Mouse (Mus musculus): ENCODE measurements around the gene Mucl3. TPM values are rescaled to one million over a fixed set of nuclear protein-coding genes. Genes with fewer than 3 reads are reported as not detected.
A peak's percentile ranks its signal among the peaks of the same experiment; 100 is the strongest.

Mucl3 gene
- polyA plus RNA-seq (2015; fragmentation: Nextera tagmentation; extraction: Ambion mirVana): 1.7 and 1.9 TPM in 2 replicates

- 65% methylated on average over 13 of the region's 13 CpGs for WGBS
- H3K36me3 ChIP-seq (ENCODE audit: control insufficient read depth, insufficient read depth, low read length): no peaks in the 10 kb centered on the region
- no peak within 1 kb of the TSS for H3K4me3 ChIP-seq (ENCODE audit: low read length)
- H3K4me1 ChIP-seq (replicated peaks; ENCODE audit: control insufficient read depth, insufficient read depth, low read length): peaks cover 9% of the 10 kb centered on the region
- no peak within 1 kb of the TSS for H3K9ac ChIP-seq (ENCODE audit: low read length)
- no peaks in the 10 kb centered on the region for H3K27me3 ChIP-seq (ENCODE audit: control insufficient read depth, insufficient read depth, low read depth, low read length)
- peak; percentile 16; the same call in 1 of the 2 replicates for ATAC-seq (ENCODE audit: low read depth)
- H3K9me3 ChIP-seq (ENCODE audit: control insufficient read depth, low read length): no peaks in the 10 kb centered on the region
- no peak within 1 kb of the TSS for H3K27ac ChIP-seq (ENCODE audit: low read length)
- no peak within 1 kb of the TSS for H3K4me2 ChIP-seq (ENCODE audit: low read depth, low read length)
Observed at GRCm38 (mm10) chr17:35643609-35644236, at the start of gene Mucl3. Mucl3 (minus strand) TSS chr17:35643695.

- ATAC-seq (ENCODE audit: low read depth): no peak
- Histone ChIP-seq H3K4me3 (ENCODE audit: low read length) (no peak overlapping the region), H3K9me3 (ENCODE audit: control insufficient read depth, low read length) (peaks cover 3% of the 10 kb centered on the region), H3K27me3 (ENCODE audit: control insufficient read depth, insufficient read depth, low read depth, low read length) (no peaks in the 10 kb centered on the region), H3K4me2 (ENCODE audit: low read depth, low read length) (no peak overlapping the region), H3K4me1 (replicated peaks; ENCODE audit: control insufficient read depth, insufficient read depth, low read length) (peaks cover 9% of the 10 kb centered on the region), H3K27ac (ENCODE audit: low read length) (no peak overlapping the region), H3K9ac (ENCODE audit: low read length) (no peak overlapping the region), H3K36me3 (ENCODE audit: control insufficient read depth, insufficient read depth, low read length) (peaks cover 37% of the 10 kb centered on the region)
- WGBS: 73% methylated on average over 4 of the region's 4 CpGs
Observed at GRCm38 (mm10) chr17:35692368-35692767, 48.9 kb upstream of the Mucl3 start.

- no peak for ATAC-seq (ENCODE audit: low read depth)
- Histone ChIP-seq H3K27me3 (ENCODE audit: control insufficient read depth, insufficient read depth, low read depth, low read length) (no peaks in the 10 kb centered on the region), H3K9ac (ENCODE audit: low read length) (no peak overlapping the region), H3K4me1 (replicated peaks; ENCODE audit: control insufficient read depth, insufficient read depth, low read length) (peaks cover 4% of the 10 kb centered on the region), H3K27ac (ENCODE audit: low read length) (no peak overlapping the region), H3K4me2 (ENCODE audit: low read depth, low read length) (no peak overlapping the region), H3K36me3 (ENCODE audit: control insufficient read depth, insufficient read depth, low read length) (peaks cover 40% of the 10 kb centered on the region), H3K9me3 (ENCODE audit: control insufficient read depth, low read length) (peaks cover 3% of the 10 kb centered on the region), H3K4me3 (ENCODE audit: low read length) (no peak overlapping the region)
- WGBS: 76% methylated on average over 4 of the region's 4 CpGs
Observed at GRCm38 (mm10) chr17:35691811-35692210, 48.3 kb upstream of the Mucl3 start.

- no peaks in the 10 kb centered on the region for H3K27me3 ChIP-seq (ENCODE audit: control insufficient read depth, insufficient read depth, low read depth, low read length)
- no peak overlapping the region for H3K27ac ChIP-seq (ENCODE audit: low read length)
- H3K36me3 ChIP-seq (ENCODE audit: control insufficient read depth, insufficient read depth, low read length): peaks cover 50% of the 10 kb centered on the region
- H3K9me3 ChIP-seq (ENCODE audit: control insufficient read depth, low read length): no peaks in the 10 kb centered on the region
- no peak overlapping the region for H3K9ac ChIP-seq (ENCODE audit: low read length)
- H3K4me3 ChIP-seq (ENCODE audit: low read length): no peak overlapping the region
- 92% methylated on average over 18 of the region's 18 CpGs for WGBS
- no peak overlapping the region for H3K4me2 ChIP-seq (ENCODE audit: low read depth, low read length)
- no peaks in the 10 kb centered on the region for H3K4me1 ChIP-seq (replicated peaks; ENCODE audit: control insufficient read depth, insufficient read depth, low read length)
- ATAC-seq (ENCODE audit: low read depth): no peak
Observed at GRCm38 (mm10) chr17:35689936-35690645, 46.6 kb upstream of the Mucl3 start.

GRCm38 (mm10) chr17:35688347-35689175 is 45.1 kb upstream of the Mucl3 start:
- H3K9me3 ChIP-seq (ENCODE audit: control insufficient read depth, low read length): no peaks in the 10 kb centered on the region
- H3K27me3 ChIP-seq (ENCODE audit: control insufficient read depth, insufficient read depth, low read depth, low read length): no peaks in the 10 kb centered on the region
- peaks cover 57% of the 10 kb centered on the region for H3K36me3 ChIP-seq (ENCODE audit: control insufficient read depth, insufficient read depth, low read length)
- H3K4me2 ChIP-seq (ENCODE audit: low read depth, low read length): no peak overlapping the region
- no peak overlapping the region for H3K4me3 ChIP-seq (ENCODE audit: low read length)
- WGBS: 77% methylated on average over 25 of the region's 25 CpGs
- H3K4me1 ChIP-seq (replicated peaks; ENCODE audit: control insufficient read depth, insufficient read depth, low read length): no peaks in the 10 kb centered on the region
- H3K9ac ChIP-seq (ENCODE audit: low read length): no peak overlapping the region
- no peak; the same call in 1 of the 2 replicates for ATAC-seq (ENCODE audit: low read depth)
- H3K27ac ChIP-seq (ENCODE audit: low read length): no peak overlapping the region

- Histone ChIP-seq H3K9ac (ENCODE audit: low read length) (no peak overlapping the region), H3K27me3 (ENCODE audit: control insufficient read depth, insufficient read depth, low read depth, low read length) (no peaks in the 10 kb centered on the region), H3K9me3 (ENCODE audit: control insufficient read depth, low read length) (no peaks in the 10 kb centered on the region), H3K36me3 (ENCODE audit: control insufficient read depth, insufficient read depth, low read length) (peaks cover 55% of the 10 kb centered on the region), H3K4me1 (replicated peaks; ENCODE audit: control insufficient read depth, insufficient read depth, low read length) (no peaks in the 10 kb centered on the region), H3K4me2 (ENCODE audit: low read depth, low read length) (no peak overlapping the region), H3K4me3 (ENCODE audit: low read length) (no peak overlapping the region), H3K27ac (ENCODE audit: low read length) (no peak overlapping the region)
- ATAC-seq (ENCODE audit: low read depth): no peak
- 77% methylated on average over 9 of the region's 9 CpGs for WGBS
Observed at GRCm38 (mm10) chr17:35685061-35685460, 41.6 kb upstream of the Mucl3 start.

GRCm38 (mm10) chr17:35681986-35682385 is 38.5 kb upstream of the Mucl3 start:
- Histone ChIP-seq H3K4me3 (ENCODE audit: low read length) (no peak overlapping the region), H3K27ac (ENCODE audit: low read length) (no peak overlapping the region), H3K4me1 (replicated peaks; ENCODE audit: control insufficient read depth, insufficient read depth, low read length) (no peaks in the 10 kb centered on the region), H3K4me2 (ENCODE audit: low read depth, low read length) (no peak overlapping the region), H3K9me3 (ENCODE audit: control insufficient read depth, low read length) (no peaks in the 10 kb centered on the region), H3K36me3 (ENCODE audit: control insufficient read depth, insufficient read depth, low read length) (peaks cover 35% of the 10 kb centered on the region), H3K27me3 (ENCODE audit: control insufficient read depth, insufficient read depth, low read depth, low read length) (no peaks in the 10 kb centered on the region), H3K9ac (ENCODE audit: low read length) (no peak overlapping the region)
- no peak for ATAC-seq (ENCODE audit: low read depth)
- WGBS: 77% methylated on average over 13 of the region's 13 CpGs

- Histone ChIP-seq H3K27me3 (ENCODE audit: control insufficient read depth, insufficient read depth, low read depth, low read length) (no peaks in the 10 kb centered on the region), H3K4me3 (ENCODE audit: low read length) (no peak overlapping the region), H3K9me3 (ENCODE audit: control insufficient read depth, low read length) (no peaks in the 10 kb centered on the region), H3K36me3 (ENCODE audit: control insufficient read depth, insufficient read depth, low read length) (peaks cover 28% of the 10 kb centered on the region), H3K4me2 (ENCODE audit: low read depth, low read length) (no peak overlapping the region), H3K4me1 (replicated peaks; ENCODE audit: control insufficient read depth, insufficient read depth, low read length) (no peaks in the 10 kb centered on the region), H3K27ac (ENCODE audit: low read length) (no peak overlapping the region), H3K9ac (ENCODE audit: low read length) (no peak overlapping the region)
- no peak for ATAC-seq (ENCODE audit: low read depth)
- 28% methylated on average over 6 of the region's 6 CpGs for WGBS
Observed at GRCm38 (mm10) chr17:35680591-35680990, 37.1 kb upstream of the Mucl3 start.
